Comparison of ENCODE assay signal across 8 mouse cellular contexts in the genomic region with DNA sequence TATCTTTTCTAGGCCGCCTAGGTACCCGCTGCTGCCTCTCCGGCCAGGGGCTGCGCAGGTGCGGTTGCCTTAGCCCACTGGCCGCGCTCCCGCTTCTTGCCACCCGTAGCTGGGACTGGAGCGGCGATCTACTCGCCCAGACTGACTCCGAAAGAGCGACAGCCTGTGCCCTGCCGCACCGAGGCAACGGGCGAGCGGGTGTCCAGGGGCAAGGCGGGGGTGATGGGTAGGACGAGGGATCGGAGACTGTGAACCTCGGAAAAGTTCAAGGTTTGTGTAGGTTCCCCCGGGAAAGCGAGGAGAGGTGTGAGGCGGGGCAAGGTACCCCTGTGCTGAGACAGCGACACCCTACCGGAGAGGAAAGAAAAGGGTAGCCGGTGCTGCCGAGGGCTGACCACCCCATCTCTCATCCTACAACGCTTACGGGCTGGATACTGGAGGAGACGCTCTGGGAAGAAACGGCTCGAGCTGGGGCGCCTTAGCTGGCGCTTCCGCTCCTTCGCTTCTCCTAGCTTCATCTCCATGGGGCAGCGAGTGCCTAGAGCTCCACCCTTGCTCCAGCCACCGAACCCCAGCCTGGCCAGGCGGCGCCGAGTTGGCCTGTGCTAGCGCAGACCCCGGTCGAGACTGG. TPM values are rescaled to one million over a fixed set of nuclear protein-coding genes. Genes with fewer than 3 reads are reported as not detected.
DNase-seq lines count a peak whose midpoint lies in the region; ATAC-seq and TF ChIP-seq lines count a peak whose summit lies in the region.

No protein-coding gene starts in this region.

- no peaks in the 10 kb centered on the region for H3K9me3 ChIP-seq in kidney, embryonic 14.5 days (ENCODE audit: control insufficient read depth, low read length)
- no peaks in the 10 kb centered on the region for H3K9me3 ChIP-seq in hindbrain, postnatal 0 days (ENCODE audit: low read length)
- H3K9me3 ChIP-seq in midbrain, embryonic 15.5 days, result no peaks in the 10 kb centered on the region

- peak overlapping the region; percentile 79 for H3K4me2 ChIP-seq in kidney, embryonic 14.5 days (replicated peaks; ENCODE audit: low read depth, low read length)
- peak overlapping the region; percentile 71 for H3K4me2 ChIP-seq in hindbrain, postnatal 0 days (ENCODE audit: low read depth, low read length)
- H3K4me2 ChIP-seq in midbrain, embryonic 15.5 days, result peak overlapping the region; percentile 94

- peaks cover 16% of the 10 kb centered on the region; the same call in 1 of the 2 replicates for H3K4me1 ChIP-seq in kidney, embryonic 14.5 days (ENCODE audit: control insufficient read depth, insufficient read depth, low read length)
- peaks cover 8% of the 10 kb centered on the region; the same call in 1 of the 2 replicates for H3K4me1 ChIP-seq in hindbrain, postnatal 0 days (ENCODE audit: insufficient read depth, low read length)
- H3K4me1 ChIP-seq in midbrain, embryonic 15.5 days, result peaks cover 35% of the 10 kb centered on the region

- under 1% methylated on average over 47 of the region's 47 CpGs for WGBS in kidney, embryonic 14.5 days
- WGBS in hindbrain, postnatal 0 days, result under 1% methylated on average over 44 of the region's 47 CpGs
- WGBS in midbrain, embryonic 15.5 days, result under 1% methylated on average over 47 of the region's 47 CpGs

- H3K27ac ChIP-seq in kidney, embryonic 14.5 days (ENCODE audit: low read depth, low read length), result no peak overlapping the region
- peak overlapping the region; percentile 68 for H3K27ac ChIP-seq in hindbrain, postnatal 0 days
- peak overlapping the region; percentile 78 for H3K27ac ChIP-seq in midbrain, embryonic 15.5 days

- peak overlapping the region; percentile 42 for H3K4me3 ChIP-seq in kidney, embryonic 14.5 days (ENCODE audit: low read length)
- H3K4me3 ChIP-seq in hindbrain, postnatal 0 days (ENCODE audit: low read length), result peak overlapping the region; percentile 73
- H3K4me3 ChIP-seq in midbrain, embryonic 15.5 days, result peak overlapping the region; percentile 88

- no peak for ATAC-seq in kidney, embryonic 14.5 days (ENCODE audit: low FRiP score, low TSS enrichment)
- no peak for ATAC-seq in hindbrain, postnatal 0 days
- ATAC-seq in midbrain, embryonic 15.5 days (replicated peaks), result 0 out of 2 replicates have a peak, but pooled peaks have one; percentile 3

- H3K27me3 ChIP-seq in kidney, embryonic 14.5 days (ENCODE audit: control insufficient read depth, insufficient read depth, low read length), result peaks cover 91% of the 10 kb centered on the region
- H3K27me3 ChIP-seq in hindbrain, postnatal 0 days (ENCODE audit: insufficient read depth, low read length), result no peaks in the 10 kb centered on the region; the same call in 1 of the 2 replicates
- peaks cover 39% of the 10 kb centered on the region for H3K27me3 ChIP-seq in midbrain, embryonic 15.5 days (replicated peaks)

- peak overlapping the region; percentile 12; the same call in 1 of the 2 replicates for H3K9ac ChIP-seq in kidney, embryonic 14.5 days (ENCODE audit: low read depth, low read length)
- H3K9ac ChIP-seq in hindbrain, postnatal 0 days (replicated peaks; ENCODE audit: low read length), result peak overlapping the region; percentile 74
- H3K9ac ChIP-seq in midbrain, embryonic 15.5 days, result peak overlapping the region; percentile 56

- no peaks in the 10 kb centered on the region for H3K36me3 ChIP-seq in kidney, embryonic 14.5 days (ENCODE audit: control insufficient read depth, insufficient read depth, low read length)
- H3K36me3 ChIP-seq in hindbrain, postnatal 0 days (ENCODE audit: insufficient read depth, low read length), result no peaks in the 10 kb centered on the region
- H3K36me3 ChIP-seq in midbrain, embryonic 15.5 days (replicated peaks), result no peaks in the 10 kb centered on the region

- no peak for TF ChIP-seq CTCF in hindbrain, postnatal 0 days (IDR thresholded peaks at IDR 0.05; ENCODE audit: low read depth)

- no peak for DNase-seq in kidney, adult 8-10 months
- DNase-seq in R1 (ENCODE audit: low read depth, low spot score), result peak; percentile 44
- peak; percentile 14 for DNase-seq in embryo, embryonic 11.5 days (ENCODE audit: low read depth, low spot score)
- peak; percentile 14 for DNase-seq in hindbrain, postnatal 0 days (ENCODE audit: low spot score)
- no peak for DNase-seq in thymus, postnatal 36 days
- no peak for DNase-seq in spleen, postnatal 36 days (ENCODE audit: low spot score in 2 of 2)

RNA-seq across cellular contexts. Expression of a gene that starts 0.9 kb away (rescaled TPM):
- polyA plus RNA-seq in kidney, embryonic 14.5 days (2014; fragmentation: Nextera tagmentation; extraction: Ambion mirVana), result 0.29 and 0.37 TPM in 2 replicates
- total RNA-seq in hindbrain, postnatal 0 days (2014; rRNA removed), result 48.9 and 52.8 TPM in 2 replicates
- 4.0 and 4.6 TPM in 2 replicates for polyA plus RNA-seq in hindbrain, postnatal 0 days (2015; fragmentation: Nextera tagmentation; extraction: Ambion mirVana)
- 2.8 and 3.9 TPM in 2 replicates for polyA plus RNA-seq in midbrain, embryonic 15.5 days (2015; fragmentation: Nextera tagmentation; extraction: Ambion mirVana)

Comparison
In these comparisons a context has a peak if more than half of its experiments do, and no peak if none do; other contexts are left out.
1. H3K9ac ChIP-seq: peak in every context shown above with its lines; median percentile 74 in hindbrain, postnatal 0 days; 56 in midbrain, embryonic 15.5 days; 12 in kidney, embryonic 14.5 days.
2. DNase-seq: peak in R1 (single experiment), embryo, embryonic 11.5 days (single experiment) and hindbrain, postnatal 0 days (single experiment); none in kidney, adult 8-10 months (0 of 2), thymus, postnatal 36 days (0 of 2) and spleen, postnatal 36 days (0 of 2).
3. Peak in every context shown above with its lines, with median percentiles within 50 percentile points of each other: H3K4me2 ChIP-seq and H3K4me3 ChIP-seq.